Mouse (Mus musculus): ENCODE data around the gene Fam155a. TPM values are rescaled to one million over a fixed set of nuclear protein-coding genes. Genes with fewer than 3 reads are reported as not detected.

The Fam155a gene
- polyA plus RNA-seq, 1 experiment from 2014 or later, result 11.6 TPM

DNA sequence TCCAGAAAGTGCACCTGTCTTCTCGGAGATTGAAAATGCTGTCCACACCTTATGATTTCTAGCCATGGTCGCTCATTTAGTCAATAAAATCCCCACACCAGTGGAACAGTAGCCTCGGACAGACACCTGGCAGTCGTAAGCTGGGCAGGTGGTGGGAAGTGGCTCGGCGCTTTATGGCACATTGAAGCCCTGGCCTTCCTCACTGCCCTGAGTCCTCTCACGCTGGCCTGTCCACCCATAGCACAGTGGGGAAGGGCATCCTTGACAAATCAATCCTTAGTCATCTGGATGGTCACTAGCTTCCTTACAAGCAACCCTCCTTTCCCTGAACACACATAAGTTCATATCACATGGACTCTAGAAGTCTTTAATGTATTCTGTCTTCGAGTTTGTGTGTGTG, 401.8 kb downstream of the Fam155a start:
- Histone ChIP-seq H3K27ac (no peak overlapping the region), H3K4me1 (no peaks in the 10 kb centered on the region), H3K4me2 (replicated peaks) (no peak overlapping the region), H3K9ac (no peak overlapping the region), H3K9me3 (no peaks in the 10 kb centered on the region), H3K4me3 (no peak overlapping the region), H3K27me3 (replicated peaks) (no peaks in the 10 kb centered on the region), H3K36me3 (no peaks in the 10 kb centered on the region)
- no peak for ATAC-seq (ENCODE audit: low FRiP score, low read depth)
- WGBS, result 82% methylated on average over 8 of the region's 8 CpGs

- H3K36me3 ChIP-seq, result no peaks in the 10 kb centered on the region
- H3K27ac ChIP-seq, result no peak overlapping the region
- H3K9me3 ChIP-seq, result no peaks in the 10 kb centered on the region
- no peak overlapping the region for H3K4me3 ChIP-seq
- 79% methylated on average over 6 of the region's 6 CpGs for WGBS
- no peaks in the 10 kb centered on the region for H3K4me1 ChIP-seq
- no peak overlapping the region for H3K9ac ChIP-seq
- H3K4me2 ChIP-seq (replicated peaks), result no peak overlapping the region
- no peak for ATAC-seq (ENCODE audit: low FRiP score, low read depth)
- H3K27me3 ChIP-seq (replicated peaks), result no peaks in the 10 kb centered on the region
Observed at GRCm38 (mm10) chr8:9367721-9368120, 403.2 kb downstream of the Fam155a start.

GRCm38 (mm10) chr8:9365381-9365780, 405.6 kb downstream of the Fam155a start:
- no peak for ATAC-seq (ENCODE audit: low FRiP score, low read depth)
- H3K27ac ChIP-seq, result no peak overlapping the region
- no peaks in the 10 kb centered on the region for H3K36me3 ChIP-seq
- H3K4me3 ChIP-seq, result no peak overlapping the region
- H3K9me3 ChIP-seq, result no peaks in the 10 kb centered on the region
- no peaks in the 10 kb centered on the region for H3K4me1 ChIP-seq
- 93% methylated on average over 1 of the region's 1 CpGs for WGBS
- no peak overlapping the region for H3K4me2 ChIP-seq (replicated peaks)
- no peak overlapping the region for H3K9ac ChIP-seq
- H3K27me3 ChIP-seq (replicated peaks), result no peaks in the 10 kb centered on the region

GRCm38 (mm10) chr8:9348523-9349135, 422.3 kb downstream of the Fam155a start:
- ATAC-seq (ENCODE audit: low FRiP score, low read depth), result no peak

GRCm38 (mm10) chr8:9347163-9347562, 423.8 kb downstream of the Fam155a start:
- Histone ChIP-seq H3K27me3 (replicated peaks) (no peaks in the 10 kb centered on the region), H3K9me3 (no peaks in the 10 kb centered on the region), H3K4me2 (replicated peaks) (no peak overlapping the region), H3K27ac (no peak overlapping the region), H3K4me3 (no peak overlapping the region), H3K4me1 (peaks cover 4% of the 10 kb centered on the region; the same call in 1 of the 2 replicates), H3K36me3 (no peaks in the 10 kb centered on the region), H3K9ac (no peak overlapping the region)
- no peak for ATAC-seq (ENCODE audit: low FRiP score, low read depth)
- 81% methylated on average over 4 of the region's 4 CpGs for WGBS

More at GRCm38 (mm10) chr8:9348523-9349135, 422.3 kb downstream of the Fam155a start:
- no peak overlapping the region for H3K4me3 ChIP-seq
- H3K4me2 ChIP-seq (replicated peaks), result no peak overlapping the region
- no peaks in the 10 kb centered on the region for H3K4me1 ChIP-seq
- no peak overlapping the region for H3K27ac ChIP-seq
- no peaks in the 10 kb centered on the region for H3K36me3 ChIP-seq
- 51% methylated on average over 7 of the region's 7 CpGs for WGBS
- no peaks in the 10 kb centered on the region for H3K9me3 ChIP-seq
- no peaks in the 10 kb centered on the region for H3K27me3 ChIP-seq (replicated peaks)
- H3K9ac ChIP-seq, result no peak overlapping the region

DNA sequence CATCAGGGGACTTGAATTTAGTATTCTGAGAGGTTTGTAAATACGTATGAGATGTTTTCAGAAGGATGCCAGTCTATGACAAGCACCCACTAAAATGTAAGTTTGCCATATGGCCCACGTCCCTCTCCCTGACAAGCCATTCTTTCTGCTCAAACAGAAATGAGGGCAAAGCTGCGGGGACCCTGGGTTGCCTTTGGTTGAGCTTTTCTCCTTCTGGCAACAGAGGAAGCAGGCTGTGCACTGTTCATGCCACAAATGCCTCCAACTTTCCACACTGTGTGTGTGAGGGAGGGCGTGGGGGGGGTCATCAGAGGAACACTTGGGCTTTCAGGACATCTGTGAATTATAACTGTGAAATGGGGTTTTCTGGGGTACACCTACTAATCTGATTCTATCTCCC, 426.8 kb downstream of the Fam155a start:
- no peaks in the 10 kb centered on the region for H3K27me3 ChIP-seq (replicated peaks)
- H3K27ac ChIP-seq, result no peak overlapping the region
- no peak overlapping the region for H3K9ac ChIP-seq
- 86% methylated on average over 4 of the region's 4 CpGs for WGBS
- no peaks in the 10 kb centered on the region for H3K9me3 ChIP-seq
- H3K4me2 ChIP-seq (replicated peaks), result no peak overlapping the region
- H3K36me3 ChIP-seq, result no peaks in the 10 kb centered on the region
- H3K4me1 ChIP-seq, result peaks cover 4% of the 10 kb centered on the region; the same call in 1 of the 2 replicates
- ATAC-seq (ENCODE audit: low FRiP score, low read depth), result no peak
- H3K4me3 ChIP-seq, result no peak overlapping the region

DNA sequence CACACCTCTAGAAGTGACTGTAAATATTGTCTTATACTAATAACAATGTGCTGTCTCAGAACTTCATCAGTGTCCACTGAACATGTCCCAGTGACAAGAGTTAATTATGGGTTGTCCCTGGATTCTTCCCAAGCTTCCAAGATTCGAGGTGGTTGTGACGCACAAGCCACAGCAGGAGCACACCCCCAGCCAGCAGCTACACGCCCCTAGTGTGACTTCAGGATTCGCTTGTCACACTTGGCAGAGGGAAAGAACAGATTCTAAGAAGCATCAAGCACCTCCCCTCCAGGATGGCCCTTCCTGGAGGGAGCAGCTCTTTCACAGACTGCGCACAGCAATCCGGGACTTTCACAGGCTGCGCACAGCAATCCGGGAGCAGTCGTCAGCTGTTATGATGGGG, 428.0 kb downstream of the Fam155a start:
- H3K9ac ChIP-seq, result no peak overlapping the region
- 84% methylated on average over 9 of the region's 9 CpGs for WGBS
- ATAC-seq (ENCODE audit: low FRiP score, low read depth), result no peak

DNA sequence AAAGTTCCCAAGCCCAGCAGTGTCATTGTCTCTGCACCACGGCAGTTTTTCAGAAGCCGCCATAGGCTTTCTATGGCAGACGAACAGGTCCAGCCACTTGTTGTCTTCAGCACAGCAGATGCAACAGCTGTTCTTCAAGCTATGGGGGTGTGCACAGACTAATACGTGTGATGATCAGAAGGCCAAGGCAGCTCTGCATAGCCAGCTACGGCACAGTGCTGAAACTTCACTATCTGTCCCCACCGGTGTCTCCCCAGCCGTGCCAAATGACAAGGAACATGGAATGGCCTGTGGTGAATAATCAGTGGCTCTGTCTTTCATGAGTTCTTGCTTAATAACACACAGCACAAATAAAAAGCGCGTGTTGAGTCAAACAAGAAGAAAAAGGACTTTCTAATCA, 428.4 kb downstream of the Fam155a start:
- Histone ChIP-seq H3K27ac (no peak overlapping the region), H3K27me3 (replicated peaks) (no peaks in the 10 kb centered on the region), H3K9ac (no peak overlapping the region), H3K36me3 (no peaks in the 10 kb centered on the region), H3K4me2 (replicated peaks) (no peak overlapping the region), H3K4me1 (peaks cover 4% of the 10 kb centered on the region; the same call in 1 of the 2 replicates), H3K4me3 (no peak overlapping the region), H3K9me3 (no peaks in the 10 kb centered on the region)
- no peak for ATAC-seq (ENCODE audit: low FRiP score, low read depth)
- 79% methylated on average over 9 of the region's 9 CpGs for WGBS

More for the DNA sequence above, 428.0 kb downstream of the Fam155a start:
- Histone ChIP-seq H3K4me3 (no peak overlapping the region), H3K9me3 (no peaks in the 10 kb centered on the region), H3K4me1 (peaks cover 4% of the 10 kb centered on the region; the same call in 1 of the 2 replicates), H3K27ac (no peak overlapping the region), H3K4me2 (replicated peaks) (no peak overlapping the region), H3K27me3 (replicated peaks) (no peaks in the 10 kb centered on the region), H3K36me3 (no peaks in the 10 kb centered on the region)

GRCm38 (mm10) chr8:9337905-9338304, 433.1 kb downstream of the Fam155a start:
- peaks cover 4% of the 10 kb centered on the region; the same call in 1 of the 2 replicates for H3K4me1 ChIP-seq
- no peak overlapping the region for H3K27ac ChIP-seq
- H3K4me3 ChIP-seq, result no peak overlapping the region
- H3K4me2 ChIP-seq (replicated peaks), result no peak overlapping the region
- WGBS, result 89% methylated on average over 8 of the region's 8 CpGs
- no peak for ATAC-seq (ENCODE audit: low FRiP score, low read depth)
- no peaks in the 10 kb centered on the region for H3K9me3 ChIP-seq
- H3K9ac ChIP-seq, result no peak overlapping the region
- no peaks in the 10 kb centered on the region for H3K36me3 ChIP-seq
- no peaks in the 10 kb centered on the region for H3K27me3 ChIP-seq (replicated peaks)

DNA sequence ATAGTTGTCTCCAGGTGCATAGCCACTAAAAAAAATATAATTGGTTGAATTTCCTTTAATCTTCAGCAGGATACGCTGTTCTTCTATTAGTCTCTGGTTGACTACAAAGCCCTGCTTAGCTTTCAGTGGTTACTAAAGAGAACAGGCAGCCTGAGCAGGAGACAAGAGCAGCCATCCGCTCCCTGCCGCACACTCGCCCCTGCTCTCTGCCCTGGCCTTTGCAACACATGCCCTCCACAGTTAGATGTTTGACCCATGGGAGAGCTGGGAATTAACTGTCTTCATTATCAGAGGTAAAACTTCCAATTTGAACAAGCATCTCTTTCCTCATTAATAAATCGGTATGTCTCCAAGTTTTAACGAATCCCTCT, 435.0 kb downstream of the Fam155a start:
- Histone ChIP-seq H3K9ac (no peak overlapping the region), H3K4me3 (no peak overlapping the region), H3K36me3 (no peaks in the 10 kb centered on the region), H3K4me2 (replicated peaks) (no peak overlapping the region), H3K9me3 (no peaks in the 10 kb centered on the region), H3K27ac (no peak overlapping the region), H3K4me1 (no peaks in the 10 kb centered on the region), H3K27me3 (replicated peaks) (no peaks in the 10 kb centered on the region)
- no peak for ATAC-seq (ENCODE audit: low FRiP score, low read depth)
- WGBS, result 68% methylated on average over 6 of the region's 6 CpGs

GRCm38 (mm10) chr8:9335285-9335932, 435.6 kb downstream of the Fam155a start:
- WGBS, result 75% methylated on average over 10 of the region's 10 CpGs
- H3K27me3 ChIP-seq (replicated peaks), result no peaks in the 10 kb centered on the region
- no peak overlapping the region for H3K9ac ChIP-seq
- H3K9me3 ChIP-seq, result no peaks in the 10 kb centered on the region
- H3K27ac ChIP-seq, result peak overlapping the region; percentile 34; the same call in 1 of the 2 replicates
- H3K36me3 ChIP-seq, result no peaks in the 10 kb centered on the region
- no peak overlapping the region for H3K4me3 ChIP-seq
- H3K4me1 ChIP-seq, result no peaks in the 10 kb centered on the region
- peak; percentile 56 for ATAC-seq (ENCODE audit: low FRiP score, low read depth)
- no peak overlapping the region for H3K4me2 ChIP-seq (replicated peaks)

DNA sequence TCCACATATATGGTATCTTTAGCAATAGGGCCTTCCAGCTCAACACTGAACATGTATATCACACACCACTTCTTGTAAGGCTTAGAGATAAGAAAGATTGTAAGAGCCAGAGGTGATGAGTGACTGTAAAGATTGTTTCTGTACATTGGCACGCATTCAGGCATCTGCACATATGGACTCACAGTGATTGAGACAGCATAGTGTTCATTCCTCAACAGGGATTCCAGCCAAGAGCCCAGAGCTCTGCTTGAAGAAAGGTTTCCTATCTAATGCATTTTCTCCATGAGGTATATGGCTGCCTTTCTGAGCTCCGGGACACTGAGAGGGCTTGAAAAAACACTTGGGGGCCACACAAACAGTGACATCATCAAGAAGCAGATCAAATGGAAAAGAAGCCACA, 438.2 kb downstream of the Fam155a start:
- no peak overlapping the region for H3K9ac ChIP-seq
- H3K4me2 ChIP-seq (replicated peaks), result no peak overlapping the region
- WGBS, result 94% methylated on average over 2 of the region's 2 CpGs
- H3K27me3 ChIP-seq (replicated peaks), result no peaks in the 10 kb centered on the region
- no peak overlapping the region for H3K4me3 ChIP-seq
- H3K36me3 ChIP-seq, result no peaks in the 10 kb centered on the region
- no peaks in the 10 kb centered on the region for H3K4me1 ChIP-seq
- no peaks in the 10 kb centered on the region for H3K9me3 ChIP-seq
- no peak overlapping the region for H3K27ac ChIP-seq
- no peak for ATAC-seq (ENCODE audit: low FRiP score, low read depth)

DNA sequence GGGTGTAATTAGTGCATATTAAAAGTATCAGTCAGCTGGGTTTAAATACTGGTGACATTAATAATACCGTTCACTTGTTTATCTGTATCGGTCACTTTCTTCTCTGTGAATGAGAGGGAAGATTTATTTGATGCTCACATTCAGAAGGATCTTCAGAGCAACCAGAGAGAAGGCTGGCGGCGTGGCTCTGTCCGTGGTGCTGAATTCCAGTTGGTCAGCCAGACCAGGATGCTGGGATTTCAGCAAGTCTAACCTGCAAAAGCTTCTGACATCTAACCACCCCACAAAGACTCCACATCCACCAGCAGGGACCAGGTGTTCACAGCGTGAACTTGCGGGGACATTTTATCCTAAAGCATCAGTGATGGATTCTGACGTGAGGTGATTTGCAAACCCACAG, 461.5 kb downstream of the Fam155a start:
- H3K27me3 ChIP-seq (replicated peaks), result no peaks in the 10 kb centered on the region
- 27% methylated on average over 8 of the region's 8 CpGs for WGBS
- H3K4me2 ChIP-seq (replicated peaks), result no peak overlapping the region

More for the DNA sequence above, 461.5 kb downstream of the Fam155a start:
- Histone ChIP-seq H3K9ac (no peak overlapping the region), H3K27ac (no peak overlapping the region), H3K36me3 (no peaks in the 10 kb centered on the region), H3K4me3 (no peak overlapping the region), H3K4me1 (no peaks in the 10 kb centered on the region), H3K9me3 (no peaks in the 10 kb centered on the region)
- ATAC-seq (ENCODE audit: low FRiP score, low read depth), result no peak
